Mouse (Mus musculus) kidney, postnatal 25 days (tissue): ENCODE data around the gene Egflam.

Experiments
- DNase-seq, 2 experiments: peaks; one replicate each; pipeline ENCODE4 v3.0.0; 2021; ENCODE audit warnings: mixed read lengths in 2 of 2

The Egflam gene

GRCm38 (mm10) chr15:7172875-7173274 is 225.3 kb downstream of the Egflam start:
- peak; percentile 58 to 69 for DNase-seq

GRCm38 (mm10) chr15:7167906-7168532 is 230.2 kb downstream of the Egflam start:
- DNase-seq: no peak

- DNase-seq: no peak
Observed at GRCm38 (mm10) chr15:7167238-7167905, 230.8 kb downstream of the Egflam start.

- DNase-seq: no peak
Observed at GRCm38 (mm10) chr15:7166735-7167134, 231.5 kb downstream of the Egflam start.

- no peak for DNase-seq
Observed at GRCm38 (mm10) chr15:7163851-7164250, 234.3 kb downstream of the Egflam start.

GRCm38 (mm10) chr15:7160321-7160720 is 237.9 kb downstream of the Egflam start:
- DNase-seq: no peak

- DNase-seq: peak in 1 of 2 experiments; percentile 75
Observed at GRCm38 (mm10) chr15:7159869-7160268, 238.3 kb downstream of the Egflam start.

- DNase-seq: no peak
Observed at GRCm38 (mm10) chr15:7157658-7158057, 240.5 kb downstream of the Egflam start.
